Mouse (Mus musculus) brain, embryonic 14.5 days (tissue): ENCODE measurements at regions not wholly inside any gene's neighbourhood (a gene's known extent, or its start where the extent isn't known, plus 50 kb on each side); places are given as distances from the start of the nearest gene placed in this dataset.

Experiments
- CTCF ChIP-seq: fragments of 200-500 bp; IDR thresholded peaks from 2 replicates; pipeline ENCODE4 v1.5.1; 2012; ENCODE audit warnings: inconsistent platforms, mild to moderate bottlenecking, moderate library complexity, borderline replicate concordance; ENCODE audit not compliant: insufficient read depth, insufficient read length; ENCODE audit errors: extremely low read depth
- POLR2A ChIP-seq: fragments of 200-500 bp; IDR thresholded peaks from 2 replicates; pipeline ENCODE4 v1.6.1; 2012; ENCODE audit warnings: mild to moderate bottlenecking, inconsistent platforms, borderline replicate concordance; ENCODE audit not compliant: poor library complexity, insufficient read depth, insufficient read length, severe bottlenecking; ENCODE audit errors: extremely low read depth

DNA sequence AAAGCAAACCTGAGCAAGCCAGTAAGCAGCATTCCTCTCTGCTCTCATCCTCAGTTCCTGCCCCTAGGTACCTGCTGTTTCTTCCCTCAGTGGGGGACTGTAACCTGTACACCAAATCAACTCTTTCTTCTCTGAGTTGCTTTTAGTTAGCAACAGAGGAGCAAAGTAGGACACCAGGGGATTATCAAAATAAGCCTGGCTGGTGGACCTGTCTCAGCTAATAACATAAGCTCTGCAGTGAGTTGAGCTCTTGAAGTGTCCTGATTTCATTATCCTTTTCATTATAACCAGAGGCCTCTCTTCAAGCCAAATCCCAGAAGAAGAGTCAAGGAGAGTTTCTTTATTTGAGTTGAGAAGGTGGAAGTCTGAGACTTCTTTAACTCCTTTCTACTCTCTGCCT lies 145.5 kb upstream of the Epha4 start:
- TF ChIP-seq POLR2A (no peak), CTCF (no peak)
